Mouse (Mus musculus) cerebellum, postnatal 14 days (tissue): ENCODE data around the gene Gm4307.
"Not testable (repeated sequence)": the region's sequence is repeated elsewhere in the genome, so short reads cannot be mapped to it uniquely, and the experiment has no call there.

ENCODE experiments used
- DNase-seq, 2 experiments: peaks; one replicate each; pipeline ENCODE4 v3.0.0; 2021; ENCODE audit warnings: mixed read lengths in 2 of 2

Gm4307 gene

GRCm38 (mm10) chr10:100361038-100361437, at the start of gene Gm4307:
TSS of gene Gm4307 (plus strand) at chr10:100361338.
- not testable (repeated sequence) for DNase-seq

- not testable (repeated sequence) for DNase-seq
These were observed 25.8 kb upstream of the Gm4307 start, which contains the start of gene Gm4301 for GRCm38 (mm10) chr10:100335376-100335775. TSS of gene Gm4301 (plus strand) at chr10:100335676.

GRCm38 (mm10) chr10:100340536-100340935, 20.6 kb upstream of the Gm4307 start, which contains the start of gene Gm4302:
TSS of gene Gm4302 (plus strand) at chr10:100340836.
- not testable (repeated sequence) for DNase-seq

- not testable (repeated sequence) for DNase-seq
These were observed 15.5 kb upstream of the Gm4307 start, which contains the start of gene Gm4303 for GRCm38 (mm10) chr10:100345672-100346071. TSS of gene Gm4303 (plus strand) at chr10:100345972.

- DNase-seq, result not testable (repeated sequence)
These were observed 10.3 kb upstream of the Gm4307 start, which contains the start of gene Gm4305 for GRCm38 (mm10) chr10:100350793-100351192. TSS of gene Gm4305 (plus strand) at chr10:100351093.

DNA sequence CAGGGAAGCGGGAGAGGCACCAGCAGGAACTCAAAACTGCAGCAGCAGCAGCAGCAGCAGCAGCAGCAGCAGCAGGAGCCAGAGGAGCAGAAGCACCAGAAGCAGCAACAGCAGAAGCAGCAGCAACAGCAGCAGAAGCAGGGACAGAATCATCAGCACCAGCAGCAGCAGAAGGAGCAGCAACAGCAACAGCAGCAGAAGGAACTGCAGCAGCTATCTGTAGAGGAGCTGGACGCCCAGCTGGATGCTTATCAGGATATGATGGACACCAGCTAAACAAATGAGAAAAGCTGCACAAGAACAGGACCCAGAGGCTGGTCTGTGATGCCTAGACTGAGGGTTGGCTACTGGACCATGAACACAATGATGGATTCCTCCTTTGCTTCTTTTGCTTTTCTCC, 4.3 kb upstream of the Gm4307 start:
- peak in 1 of 2 experiments; percentile 1 for DNase-seq

DNA sequence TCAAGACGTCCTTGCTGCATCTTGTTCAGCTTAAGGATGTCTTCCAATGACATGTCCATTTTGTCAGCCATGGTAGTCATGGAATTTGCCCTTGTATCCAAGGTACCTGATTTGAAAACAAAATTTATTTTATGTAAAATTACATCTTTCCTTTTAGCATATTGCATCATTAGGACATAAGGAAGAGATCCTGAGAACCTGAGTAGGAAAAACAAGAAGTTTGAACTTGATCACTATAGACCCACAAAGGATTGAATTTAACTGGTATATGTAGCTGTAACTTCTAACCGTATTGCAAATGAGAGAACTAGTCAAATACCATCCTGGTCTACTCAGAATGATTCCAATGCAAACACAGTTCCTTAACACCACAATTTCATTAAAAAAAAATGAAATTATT, 21.3 kb downstream of the Gm4307 start, which contains the start of gene Gm4312:
Gene Gm4312 (minus strand): TSS at position 101 of the 400 bp plus-strand sequence.
- DNase-seq, result not testable (repeated sequence)

DNA sequence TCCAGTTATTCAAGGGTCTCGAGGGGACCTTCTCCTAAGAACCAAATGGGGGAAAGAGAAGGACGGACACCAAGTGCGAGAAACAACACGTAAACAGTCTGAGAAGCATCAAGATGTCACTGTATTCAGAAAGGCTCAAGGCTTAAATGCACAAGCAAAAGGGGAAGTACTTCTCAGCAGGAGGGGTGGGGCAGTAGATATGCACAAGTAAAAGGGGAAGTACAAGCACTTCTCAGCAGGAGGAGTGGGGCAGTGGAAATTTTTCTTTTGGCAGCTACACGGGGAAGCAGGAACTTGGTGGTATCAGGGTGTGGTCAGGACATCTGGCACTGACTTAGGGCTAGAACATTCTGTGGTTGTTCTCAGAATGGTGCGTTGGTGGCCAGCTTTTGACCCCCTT, 41.2 kb downstream of the Gm4307 start:
- not testable (repeated sequence) for DNase-seq
